Mouse (Mus musculus) thymus, adult 2 months (tissue): ENCODE measurements at regions not wholly inside any gene's neighbourhood (a gene's known extent, or its start where the extent isn't known, plus 50 kb on each side); places are given as distances from the start of the nearest gene placed in this dataset.

ENCODE experiments used
- DNase-seq: peaks from one replicate; pipeline ENCODE4 v3.0.0; 2021
- H3K27ac ChIP-seq: fragments of 200-500 bp; 2 replicates; pipeline ENCODE4 v1.5.1; 2012; ENCODE audit warnings: low read length, control low read depth; ENCODE audit not compliant: control insufficient read depth, insufficient read depth
- H3K27me3 ChIP-seq: fragments of 200-500 bp; 2 replicates; pipeline ENCODE4 v1.6.1; 2012; ENCODE audit warnings: mild to moderate bottlenecking, low read length, moderate library complexity, mixed read lengths; ENCODE audit not compliant: control insufficient read depth, insufficient read depth
- H3K36me3 ChIP-seq: fragments of 200-500 bp; 2 replicates; pipeline ENCODE4 v1.6.1; 2012; ENCODE audit warnings: mild to moderate bottlenecking, low read length, moderate library complexity; ENCODE audit not compliant: control insufficient read depth, insufficient read depth
- H3K4me1 ChIP-seq: fragments of 200-500 bp; replicated peaks from 2 replicates; pipeline ENCODE4 v1.6.1; 2012; ENCODE audit warnings: low read length; ENCODE audit not compliant: control insufficient read depth, insufficient read depth
- H3K4me3 ChIP-seq: fragments of 200-500 bp; 2 replicates; pipeline ENCODE4 v1.5.1; 2012; ENCODE audit warnings: mild to moderate bottlenecking, low read length, control low read depth, moderate library complexity; ENCODE audit not compliant: control insufficient read depth, insufficient read depth
- CTCF ChIP-seq: fragments of 200-500 bp; IDR thresholded peaks from 2 replicates; pipeline ENCODE4 v1.5.1; 2012; ENCODE audit warnings: mild to moderate bottlenecking, control low read depth, low read length, moderate library complexity, borderline replicate concordance; ENCODE audit not compliant: control insufficient read depth, poor library complexity, insufficient read depth; ENCODE audit errors: extremely low read depth
- POLR2A ChIP-seq: fragments of 200-500 bp; IDR thresholded peaks from 2 replicates; pipeline ENCODE4 v1.6.1; 2012; ENCODE audit warnings: mild to moderate bottlenecking, low read length, control low read depth, moderate library complexity; ENCODE audit not compliant: control insufficient read depth, poor library complexity, insufficient read depth; ENCODE audit errors: extremely low read depth
- WGBS: fragments of 180-500 bp; shearing (Covaris S2); methylation state at CpG from one replicate; pipeline ENCODE4 v1.1.7; 2018; 5-methylcytosine and 5-hydroxymethylcytosine counted together

- Histone ChIP-seq H3K4me1 (no peaks in the 10 kb centered on the region), H3K4me3 (no peak overlapping the region), H3K36me3 (no peaks in the 10 kb centered on the region), H3K27ac (no peak overlapping the region), H3K27me3 (no peaks in the 10 kb centered on the region; the same call in 1 of the 2 replicates)
- 89% methylated on average over 21 of the region's 21 CpGs for WGBS
- no peak for TF ChIP-seq POLR2A
- no peak for TF ChIP-seq CTCF
- no peak for DNase-seq
Measured at GRCm38 (mm10) chr6:16999451-17000139, 65.4 kb upstream of the Tes start.

GRCm38 (mm10) chr6:16995495-16995936 lies 69.4 kb upstream of the Tes start:
- no peak overlapping the region for H3K27ac ChIP-seq
- TF ChIP-seq CTCF: no peak
- no peak for TF ChIP-seq POLR2A
- no peaks in the 10 kb centered on the region for H3K36me3 ChIP-seq
- no peaks in the 10 kb centered on the region for H3K4me1 ChIP-seq
- no peaks in the 10 kb centered on the region; the same call in 1 of the 2 replicates for H3K27me3 ChIP-seq
- no peak overlapping the region for H3K4me3 ChIP-seq
- 55% methylated on average over 10 of the region's 10 CpGs for WGBS
- no peak for DNase-seq

GRCm38 (mm10) chr6:16994711-16995110 lies 70.2 kb upstream of the Tes start:
- WGBS: 25% methylated on average over 8 of the region's 8 CpGs
- DNase-seq: no peak
- TF ChIP-seq CTCF: no peak
- no peak for TF ChIP-seq POLR2A

GRCm38 (mm10) chr6:16991996-16992591 lies 72.9 kb upstream of the Tes start:
- Histone ChIP-seq H3K4me3 (no peak overlapping the region), H3K27ac (no peak overlapping the region), H3K27me3 (no peaks in the 10 kb centered on the region; the same call in 1 of the 2 replicates), H3K36me3 (no peaks in the 10 kb centered on the region), H3K4me1 (no peaks in the 10 kb centered on the region)
- TF ChIP-seq CTCF (no peak), POLR2A (no peak)
- no peak for DNase-seq
- WGBS: 90% methylated on average over 15 of the region's 15 CpGs

More at GRCm38 (mm10) chr6:16994711-16995110, 70.2 kb upstream of the Tes start:
- H3K27me3 ChIP-seq: no peaks in the 10 kb centered on the region; the same call in 1 of the 2 replicates
- no peak overlapping the region for H3K27ac ChIP-seq
- H3K36me3 ChIP-seq: no peaks in the 10 kb centered on the region
- H3K4me3 ChIP-seq: no peak overlapping the region
- H3K4me1 ChIP-seq: no peaks in the 10 kb centered on the region

- Histone ChIP-seq H3K27ac (no peak overlapping the region), H3K27me3 (no peaks in the 10 kb centered on the region), H3K4me1 (no peaks in the 10 kb centered on the region), H3K36me3 (no peaks in the 10 kb centered on the region), H3K4me3 (no peak overlapping the region)
- WGBS: 4% methylated on average over 3 of the region's 3 CpGs
- peak; percentile 5 for DNase-seq
- no peak for TF ChIP-seq CTCF
- no peak for TF ChIP-seq POLR2A
Measured at GRCm38 (mm10) chr6:16978206-16978505, 79.9 kb upstream of the Tfec start.

- no peaks in the 10 kb centered on the region for H3K36me3 ChIP-seq
- no peak overlapping the region for H3K4me3 ChIP-seq
- no peak overlapping the region for H3K27ac ChIP-seq
- no peak for DNase-seq
- TF ChIP-seq POLR2A: no peak
- no peak for TF ChIP-seq CTCF
- H3K27me3 ChIP-seq: no peaks in the 10 kb centered on the region
- no peaks in the 10 kb centered on the region for H3K4me1 ChIP-seq
- WGBS: 65% methylated on average over 14 of the region's 14 CpGs
Measured at GRCm38 (mm10) chr6:16977392-16978205, 79.4 kb upstream of the Tfec start.
